Mouse (Mus musculus) liver, postnatal 0 days (tissue): ENCODE data around the gene 2610301B20Rik.

Experiments used
- CTCF ChIP-seq: sonication (generic); IDR thresholded peaks from 2 replicates; pipeline ENCODE4 v1.5.1; 2016; ENCODE audit warnings: antibody characterized with exemption, low read depth
- EP300 ChIP-seq: IDR thresholded peaks from 2 replicates; pipeline ENCODE4 v1.6.1; 2016; ENCODE audit warnings: antibody characterized with exemption, low read depth, mild to moderate bottlenecking

DNA sequence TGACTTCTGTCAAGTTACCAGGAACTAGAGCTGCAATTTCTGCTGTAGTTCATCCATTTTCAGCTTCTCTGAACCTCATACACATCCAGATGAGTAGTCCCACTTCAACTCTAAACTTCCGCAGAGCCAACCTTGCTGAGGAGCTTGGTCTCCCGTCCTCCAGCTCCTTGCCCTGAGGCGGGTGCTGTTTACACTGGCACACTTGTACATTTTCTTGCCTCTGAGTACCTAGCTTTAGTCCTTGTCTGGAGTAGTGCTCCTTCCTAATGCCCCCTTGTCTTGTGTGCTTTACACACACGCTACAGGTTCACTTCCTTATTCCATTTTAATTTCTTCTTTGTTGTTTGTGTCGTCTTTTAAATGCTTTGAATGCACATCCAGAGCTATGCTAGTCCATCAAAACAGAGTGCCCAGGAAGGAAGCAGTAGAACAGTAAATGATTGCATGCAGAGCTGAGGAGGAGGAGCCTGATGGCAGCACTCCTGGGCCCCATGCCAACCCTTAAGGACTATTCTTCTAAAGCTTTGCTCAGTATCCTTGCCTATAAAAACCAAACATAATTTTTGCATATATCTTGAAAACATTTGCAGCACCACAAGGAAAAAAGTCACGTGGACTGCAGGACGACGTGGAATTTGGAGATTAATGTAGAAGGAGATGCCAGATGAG lies 9.6 kb downstream of the 2610301B20Rik start:
- TF ChIP-seq EP300 (no peak), CTCF (no peak)
